Mouse (Mus musculus) cortical plate, adult 2 months (tissue): ENCODE results near the gene Iqck. TPM values are rescaled to one million over a fixed set of nuclear protein-coding genes. Genes with fewer than 3 reads are reported as not detected.

Source experiments
- H3K27ac ChIP-seq: fragments of 200-500 bp; 2 replicates; pipeline ENCODE4 v1.5.1; 2012; ENCODE audit warnings: low read length, control low read depth, inconsistent platforms; ENCODE audit not compliant: insufficient read depth
- H3K4me1 ChIP-seq: fragments of 200-500 bp; 2 replicates; pipeline ENCODE4 v1.6.1; 2011; ENCODE audit warnings: low read length; ENCODE audit not compliant: control insufficient read depth, insufficient read depth
- H3K4me3 ChIP-seq: fragments of 200-500 bp; 2 replicates; pipeline ENCODE4 v1.5.1; 2011; ENCODE audit warnings: mild to moderate bottlenecking, low read length, control low read depth; ENCODE audit not compliant: insufficient read depth
- CTCF ChIP-seq: fragments of 200-500 bp; IDR thresholded peaks from 2 replicates; pipeline ENCODE4 v1.5.1; 2011; ENCODE audit warnings: mild to moderate bottlenecking, control low read depth, low read length; ENCODE audit not compliant: insufficient read depth; ENCODE audit errors: extremely low read depth
- POLR2A ChIP-seq: fragments of 200-500 bp; IDR thresholded peaks from 2 replicates; pipeline ENCODE4 v1.6.1; 2011; ENCODE audit warnings: mild to moderate bottlenecking, low read length, control low read depth; ENCODE audit not compliant: insufficient read depth; ENCODE audit errors: extremely low read depth
- polyA plus RNA-seq: library from polyadenylated mRNA; depleted of rRNA; stranded (reverse); fragments of >200 nt; gene quantifications from 2 replicates; pipeline ENCODE4 v1.2.3, GENCODE M21; 2012

Iqck gene
- polyA plus RNA-seq, 1 experiment = 8.0 TPM

DNA sequence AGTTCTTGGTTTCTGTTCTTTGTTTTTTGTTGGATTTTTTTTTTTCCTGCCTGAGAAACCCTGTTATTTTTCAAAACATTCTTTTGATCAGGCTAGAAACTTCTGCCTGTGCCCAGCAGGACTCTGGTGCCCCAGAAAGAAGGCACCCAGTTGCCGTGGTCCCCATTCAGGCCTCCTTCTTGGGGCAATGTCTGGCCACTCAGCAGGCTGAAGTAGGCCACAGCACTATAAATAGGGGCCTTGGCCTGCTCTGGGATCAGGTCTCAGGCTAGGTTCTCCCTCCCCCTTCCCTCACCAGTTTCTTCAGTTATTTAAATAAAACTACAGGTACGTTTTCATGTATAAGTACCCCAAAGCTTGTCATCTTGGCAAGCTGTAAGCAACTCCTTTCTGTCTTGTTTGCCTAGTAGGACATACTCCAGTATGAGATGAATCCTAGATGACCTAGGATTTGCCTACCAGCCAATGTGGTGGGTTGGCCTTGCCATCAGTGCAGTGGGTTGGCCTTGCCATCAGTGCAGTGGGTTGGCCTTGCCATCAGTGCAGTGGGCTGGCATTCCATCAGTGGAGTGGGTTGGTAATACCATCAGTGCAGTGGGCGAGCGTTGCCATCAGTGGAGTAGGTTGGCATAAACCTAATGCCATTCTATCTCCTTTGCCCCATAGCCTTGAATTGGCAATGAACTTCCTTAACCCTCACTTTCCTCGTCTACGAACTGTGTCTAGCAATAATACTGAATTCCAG is 71.1 kb downstream of the Iqck start:
- H3K27ac ChIP-seq = no peak overlapping the region
- TF ChIP-seq CTCF (no peak), POLR2A (no peak)
- H3K4me3 ChIP-seq = no peak overlapping the region
- no peaks in the 10 kb centered on the region for H3K4me1 ChIP-seq

DNA sequence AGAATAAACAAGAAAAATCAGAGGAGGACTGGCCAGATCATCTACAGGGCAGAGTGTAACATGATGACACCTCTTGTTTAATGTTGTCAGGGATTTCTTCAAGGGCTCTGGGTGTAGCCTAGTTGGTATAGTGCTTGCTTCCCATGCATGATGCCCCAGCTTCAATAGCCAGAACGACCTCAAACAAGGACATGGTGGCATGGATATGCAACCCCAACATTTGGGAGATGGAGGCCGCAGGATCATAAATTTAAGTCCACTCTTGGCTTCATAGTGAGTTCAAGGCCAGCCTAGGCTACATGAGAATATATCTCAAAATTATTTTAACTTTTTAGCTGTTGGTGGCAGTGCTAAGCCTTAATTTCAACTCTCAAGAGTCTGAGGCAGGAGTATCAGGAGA is 71.7 kb downstream of the Iqck start:
- no peak overlapping the region for H3K27ac ChIP-seq
- H3K4me3 ChIP-seq = no peak overlapping the region
- peaks cover 1% of the 10 kb centered on the region; the same call in 1 of the 2 replicates for H3K4me1 ChIP-seq
- TF ChIP-seq POLR2A = no peak
- no peak for TF ChIP-seq CTCF

DNA sequence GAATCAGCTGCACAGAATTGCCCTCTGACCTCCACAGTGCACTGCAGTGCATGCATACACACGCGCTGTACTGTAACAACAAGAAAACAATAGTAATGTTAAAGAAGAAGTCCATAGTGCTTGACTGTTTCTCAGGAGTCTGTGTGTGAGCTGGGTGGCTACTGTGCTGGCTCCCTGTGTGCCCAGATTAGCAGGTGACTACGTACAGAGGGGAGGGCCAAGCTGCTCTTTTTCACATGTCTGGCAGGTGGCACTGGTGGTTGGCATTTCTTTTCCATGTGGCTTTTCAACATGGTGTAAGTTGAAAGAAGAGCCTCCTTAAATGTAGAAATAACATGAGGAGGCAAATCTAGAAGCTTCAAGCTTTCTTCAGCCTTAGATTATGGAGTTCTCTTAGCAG is 72.8 kb downstream of the Iqck start:
- TF ChIP-seq CTCF = no peak
- TF ChIP-seq POLR2A = no peak
- no peak overlapping the region for H3K4me3 ChIP-seq
- no peak overlapping the region for H3K27ac ChIP-seq
- H3K4me1 ChIP-seq = peaks cover 1% of the 10 kb centered on the region; the same call in 1 of the 2 replicates

DNA sequence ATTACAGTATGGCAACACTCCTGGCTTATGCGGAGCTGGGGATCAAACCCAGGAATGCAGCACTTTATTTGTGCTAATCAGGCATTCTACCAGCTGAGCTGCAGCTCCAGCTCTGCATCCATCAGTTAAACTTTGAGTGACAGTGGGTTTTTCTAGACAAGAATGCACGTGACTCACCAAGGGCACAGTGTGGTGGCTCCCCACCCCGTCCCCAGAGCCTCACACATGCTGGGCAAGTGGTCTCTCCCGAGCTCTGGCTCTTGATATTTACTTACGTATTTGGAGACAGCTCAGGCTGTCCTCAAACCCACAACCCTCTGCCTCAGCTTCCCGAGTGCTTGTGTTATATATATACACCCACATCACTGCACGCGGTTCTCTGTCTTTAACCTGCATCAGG is 73.4 kb downstream of the Iqck start:
- no peak overlapping the region for H3K27ac ChIP-seq
- TF ChIP-seq CTCF (no peak), POLR2A (no peak)
- H3K4me1 ChIP-seq = peaks cover 1% of the 10 kb centered on the region; the same call in 1 of the 2 replicates
- H3K4me3 ChIP-seq = no peak overlapping the region

DNA sequence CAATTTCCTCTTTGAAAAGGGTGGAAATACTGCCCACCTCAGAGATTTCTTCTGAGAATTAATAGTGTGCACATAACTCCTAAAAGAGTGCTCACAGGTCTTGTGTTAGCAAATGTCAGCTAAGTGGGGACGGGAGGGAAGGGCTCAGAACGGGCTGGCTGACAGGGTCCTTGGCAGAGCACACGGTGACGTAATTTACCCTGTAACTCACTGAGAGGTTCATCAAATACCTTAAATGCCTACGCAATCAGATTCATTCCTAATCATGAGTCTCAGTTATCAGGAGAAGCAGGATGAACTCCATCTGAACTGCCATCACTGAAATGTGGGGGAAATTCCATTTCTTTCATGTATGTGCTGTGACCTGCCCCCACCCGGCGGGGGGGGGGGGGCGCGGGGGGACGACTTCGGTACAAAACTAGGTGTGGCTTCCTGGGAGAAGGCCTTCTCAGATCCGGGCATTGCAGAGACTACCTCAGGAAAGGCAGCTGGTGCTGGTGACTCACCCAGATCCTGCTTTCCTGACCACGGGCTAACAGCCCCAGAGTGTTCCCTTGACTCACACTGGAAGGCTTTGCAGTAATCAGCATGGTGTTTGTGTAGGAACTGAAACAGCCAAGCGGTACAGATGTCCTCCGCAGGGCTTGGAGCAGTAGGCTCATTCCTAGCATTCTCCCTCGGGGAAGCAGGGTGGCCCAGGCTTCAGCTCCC is 74.2 kb downstream of the Iqck start:
- TF ChIP-seq CTCF (no peak), POLR2A (no peak)
- no peak overlapping the region for H3K27ac ChIP-seq
- H3K4me3 ChIP-seq = no peak overlapping the region

DNA sequence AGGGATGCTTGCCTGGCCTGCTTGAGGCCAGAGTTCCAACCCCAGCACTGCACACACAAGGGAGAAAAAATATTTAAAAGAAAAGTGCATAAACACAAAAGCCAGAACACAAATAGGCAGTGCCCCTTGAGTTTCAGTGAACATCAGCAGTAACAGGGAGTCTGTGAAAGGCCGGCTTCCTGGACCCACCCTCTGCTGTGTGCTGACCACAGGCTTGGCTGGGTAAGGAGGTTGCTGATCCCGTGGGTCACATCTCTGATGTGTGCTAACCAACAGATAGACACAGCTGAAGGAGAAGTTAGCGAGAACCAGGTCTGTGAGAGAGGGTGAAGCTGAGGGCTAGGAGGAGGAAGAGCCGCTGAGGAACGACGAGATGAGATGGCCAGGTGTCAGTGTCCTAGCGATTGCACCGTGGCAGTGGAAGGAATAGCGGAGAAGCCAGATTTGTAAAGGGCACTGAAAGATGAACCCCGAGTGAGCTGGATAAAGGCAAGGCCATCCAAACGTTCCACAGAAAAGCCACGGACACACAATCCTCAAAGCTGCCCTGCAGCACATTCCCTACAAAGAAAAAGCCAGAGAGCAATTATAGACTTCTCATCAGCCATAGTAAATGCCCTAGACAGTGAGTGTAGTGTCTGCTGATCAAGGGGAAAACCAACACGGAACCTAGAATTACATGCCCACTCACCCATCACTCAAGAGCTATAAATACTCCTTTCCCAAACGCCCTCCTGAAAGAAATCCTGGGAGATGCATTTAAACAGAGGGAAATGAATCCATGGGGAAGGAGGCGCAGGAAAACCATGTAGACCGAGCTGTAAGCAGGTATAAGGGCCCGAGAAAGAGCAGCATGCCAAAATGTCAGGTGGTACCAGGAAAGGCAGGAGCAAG is 76.2 kb downstream of the Iqck start:
- peaks cover 1% of the 10 kb centered on the region; the same call in 1 of the 2 replicates for H3K4me1 ChIP-seq
- no peak for TF ChIP-seq POLR2A
- no peak for TF ChIP-seq CTCF
- no peak overlapping the region for H3K4me3 ChIP-seq
- no peak overlapping the region for H3K27ac ChIP-seq

More for the DNA sequence above, 74.2 kb downstream of the Iqck start:
- H3K4me1 ChIP-seq = peaks cover 1% of the 10 kb centered on the region; the same call in 1 of the 2 replicates

DNA sequence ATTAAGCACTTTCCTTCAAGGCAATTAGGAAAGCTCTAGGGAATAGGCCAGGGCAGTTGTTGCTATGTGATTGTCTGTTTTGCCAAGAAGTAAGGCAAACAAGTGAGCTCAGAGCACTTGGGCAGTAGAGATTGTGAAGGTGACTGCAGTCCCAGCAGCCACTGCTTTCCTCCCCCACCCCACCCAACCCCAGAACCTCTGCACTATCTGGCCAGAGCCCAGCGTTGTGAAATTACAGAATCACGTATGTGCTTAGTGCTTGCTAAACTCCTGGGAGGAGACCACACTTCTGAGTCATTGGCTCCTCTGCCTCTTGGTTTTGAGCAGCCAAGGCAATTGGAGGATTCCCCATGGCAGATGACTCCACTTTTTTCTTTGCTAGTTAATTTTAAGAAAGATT is 79.8 kb downstream of the Iqck start:
- TF ChIP-seq POLR2A (no peak), CTCF (no peak)
- Histone ChIP-seq H3K4me3 (no peak overlapping the region), H3K27ac (no peak overlapping the region)

DNA sequence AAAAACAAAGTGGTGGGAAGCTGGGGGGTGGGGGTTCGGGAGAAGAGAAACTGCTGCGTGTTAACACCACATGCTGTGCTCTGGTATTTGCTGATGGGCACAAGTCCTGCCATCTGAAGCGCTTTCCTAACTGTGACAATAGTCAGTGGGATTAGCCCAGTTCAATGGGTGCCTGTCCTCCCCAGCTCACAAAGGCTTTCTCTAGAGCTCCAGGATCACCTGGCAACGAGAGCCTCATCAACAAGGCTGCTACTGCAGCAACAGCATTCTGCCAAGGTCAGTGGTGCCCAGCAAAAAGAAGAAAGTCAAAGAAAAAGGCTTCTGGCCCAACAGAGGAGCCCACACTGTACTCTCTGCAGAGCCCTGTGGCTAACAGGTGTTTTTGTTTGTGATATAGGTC is 81.3 kb downstream of the Iqck start:
- Histone ChIP-seq H3K4me3 (no peak overlapping the region), H3K27ac (no peak overlapping the region), H3K4me1 (peaks cover 1% of the 10 kb centered on the region; the same call in 1 of the 2 replicates)
- no peak for TF ChIP-seq POLR2A

More for the DNA sequence above, 79.8 kb downstream of the Iqck start:
- peaks cover 1% of the 10 kb centered on the region; the same call in 1 of the 2 replicates for H3K4me1 ChIP-seq
